Mouse (Mus musculus): ENCODE measurements at regions not wholly inside any gene's neighbourhood (a gene's known extent, or its start where the extent isn't known, plus 50 kb on each side); places are given as distances from the start of the nearest gene placed in this dataset.

- H3K4me2 ChIP-seq (ENCODE audit: low read depth, low read length) = no peak overlapping the region
- H3K36me3 ChIP-seq (ENCODE audit: control insufficient read depth, insufficient read depth) = no peaks in the 10 kb centered on the region
- H3K4me3 ChIP-seq (ENCODE audit: low read depth, low read length) = no peak overlapping the region
- H3K9me3 ChIP-seq (replicated peaks; ENCODE audit: control insufficient read depth, low read length) = no peaks in the 10 kb centered on the region
- no peaks in the 10 kb centered on the region for H3K27me3 ChIP-seq (ENCODE audit: control insufficient read depth, insufficient read depth, low read depth, low read length)
- no peaks in the 10 kb centered on the region for H3K4me1 ChIP-seq (ENCODE audit: control insufficient read depth, low read depth, low read length)
- H3K9ac ChIP-seq (ENCODE audit: low read depth, low read length) = no peak overlapping the region
- ATAC-seq (ENCODE audit: low read depth) = no peak
- 21% methylated on average over 9 of the region's 9 CpGs for WGBS (ENCODE audit: insufficient replicate concordance)
- no peak overlapping the region for H3K27ac ChIP-seq (ENCODE audit: low read length)
Measured at GRCm38 (mm10) chr2:106431637-106432199, 261.4 kb upstream of the Mpped2 start.

GRCm38 (mm10) chr2:106436136-106436535, 256.9 kb upstream of the Mpped2 start:
- ATAC-seq (ENCODE audit: low read depth) = no peak
- H3K4me2 ChIP-seq (ENCODE audit: low read depth, low read length) = no peak overlapping the region
- H3K36me3 ChIP-seq (ENCODE audit: control insufficient read depth, insufficient read depth) = no peaks in the 10 kb centered on the region
- H3K4me1 ChIP-seq (ENCODE audit: control insufficient read depth, low read depth, low read length) = no peaks in the 10 kb centered on the region
- H3K4me3 ChIP-seq (ENCODE audit: low read depth, low read length) = no peak overlapping the region
- WGBS (ENCODE audit: insufficient replicate concordance) = 56% methylated on average over 2 of the region's 2 CpGs
- no peak overlapping the region for H3K27ac ChIP-seq (ENCODE audit: low read length)
- H3K27me3 ChIP-seq (ENCODE audit: control insufficient read depth, insufficient read depth, low read depth, low read length) = no peaks in the 10 kb centered on the region
- H3K9me3 ChIP-seq (replicated peaks; ENCODE audit: control insufficient read depth, low read length) = no peaks in the 10 kb centered on the region
- H3K9ac ChIP-seq (ENCODE audit: low read depth, low read length) = no peak overlapping the region

GRCm38 (mm10) chr2:106454310-106454974, 238.6 kb upstream of the Mpped2 start:
- H3K4me2 ChIP-seq (ENCODE audit: low read depth, low read length) = no peak overlapping the region
- no peaks in the 10 kb centered on the region for H3K9me3 ChIP-seq (replicated peaks; ENCODE audit: control insufficient read depth, low read length)
- no peaks in the 10 kb centered on the region for H3K36me3 ChIP-seq (ENCODE audit: control insufficient read depth, insufficient read depth)
- no peaks in the 10 kb centered on the region for H3K27me3 ChIP-seq (ENCODE audit: control insufficient read depth, insufficient read depth, low read depth, low read length)
- H3K4me3 ChIP-seq (ENCODE audit: low read depth, low read length) = no peak overlapping the region
- no peak for ATAC-seq (ENCODE audit: low read depth)
- no peak overlapping the region for H3K9ac ChIP-seq (ENCODE audit: low read depth, low read length)
- WGBS (ENCODE audit: insufficient replicate concordance) = 52% methylated on average over 7 of the region's 7 CpGs
- H3K27ac ChIP-seq (ENCODE audit: low read length) = no peak overlapping the region
- no peaks in the 10 kb centered on the region for H3K4me1 ChIP-seq (ENCODE audit: control insufficient read depth, low read depth, low read length)

DNA sequence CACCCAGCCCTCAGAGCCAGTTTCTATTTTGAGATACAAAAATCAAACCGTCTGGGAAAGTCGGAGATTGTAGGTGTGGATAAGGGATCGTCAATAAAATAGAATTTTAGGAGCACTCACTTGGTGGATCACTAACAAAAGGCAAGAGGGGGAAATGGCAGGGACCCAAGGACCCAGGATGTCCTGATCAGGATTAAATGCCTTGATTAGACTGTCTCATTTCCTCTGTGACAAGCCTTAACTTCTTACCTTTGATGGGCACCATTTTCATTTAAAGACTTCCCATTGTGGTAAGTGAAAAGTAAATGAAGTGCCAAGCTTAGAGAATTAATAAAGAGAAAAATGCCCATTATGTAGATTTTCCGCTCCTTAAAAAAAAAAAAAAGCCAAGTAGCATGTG, 238.0 kb upstream of the Mpped2 start:
- WGBS (ENCODE audit: insufficient replicate concordance) = 65% methylated on average over 4 of the region's 4 CpGs
- H3K4me3 ChIP-seq (ENCODE audit: low read depth, low read length) = no peak overlapping the region
- H3K4me1 ChIP-seq (ENCODE audit: control insufficient read depth, low read depth, low read length) = no peaks in the 10 kb centered on the region
- no peaks in the 10 kb centered on the region for H3K27me3 ChIP-seq (ENCODE audit: control insufficient read depth, insufficient read depth, low read depth, low read length)
- no peaks in the 10 kb centered on the region for H3K9me3 ChIP-seq (replicated peaks; ENCODE audit: control insufficient read depth, low read length)
- no peak for ATAC-seq (ENCODE audit: low read depth)
- no peaks in the 10 kb centered on the region for H3K36me3 ChIP-seq (ENCODE audit: control insufficient read depth, insufficient read depth)
- no peak overlapping the region for H3K27ac ChIP-seq (ENCODE audit: low read length)
- no peak overlapping the region for H3K4me2 ChIP-seq (ENCODE audit: low read depth, low read length)
- no peak overlapping the region for H3K9ac ChIP-seq (ENCODE audit: low read depth, low read length)

DNA sequence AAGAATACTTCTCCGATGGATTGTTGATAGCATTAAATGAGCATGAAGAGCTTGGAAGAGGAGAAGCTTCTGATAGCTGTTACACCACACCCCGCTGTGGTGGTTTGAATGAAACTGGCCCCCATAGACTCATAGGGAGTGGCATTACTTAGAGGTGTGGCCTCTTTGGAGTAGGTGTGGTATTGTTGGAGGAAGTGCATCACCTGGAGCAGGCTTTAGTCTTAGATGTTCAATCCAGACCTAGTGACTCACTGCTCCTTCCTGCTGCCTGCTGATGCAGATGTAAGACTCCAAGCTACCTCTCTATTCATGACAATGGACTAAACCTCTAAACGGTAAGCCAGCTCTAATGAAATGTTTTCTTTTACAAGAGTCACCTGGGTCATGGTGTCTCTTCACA, 237.1 kb upstream of the Mpped2 start:
- ATAC-seq (ENCODE audit: low read depth) = no peak
- Histone ChIP-seq H3K9me3 (replicated peaks; ENCODE audit: control insufficient read depth, low read length) (no peaks in the 10 kb centered on the region), H3K4me2 (ENCODE audit: low read depth, low read length) (no peak overlapping the region), H3K9ac (ENCODE audit: low read depth, low read length) (no peak overlapping the region), H3K27me3 (ENCODE audit: control insufficient read depth, insufficient read depth, low read depth, low read length) (no peaks in the 10 kb centered on the region), H3K4me3 (ENCODE audit: low read depth, low read length) (no peak overlapping the region), H3K4me1 (ENCODE audit: control insufficient read depth, low read depth, low read length) (no peaks in the 10 kb centered on the region), H3K27ac (ENCODE audit: low read length) (no peak overlapping the region), H3K36me3 (ENCODE audit: control insufficient read depth, insufficient read depth) (no peaks in the 10 kb centered on the region)
- 68% methylated on average over 3 of the region's 3 CpGs for WGBS (ENCODE audit: insufficient replicate concordance)

DNA sequence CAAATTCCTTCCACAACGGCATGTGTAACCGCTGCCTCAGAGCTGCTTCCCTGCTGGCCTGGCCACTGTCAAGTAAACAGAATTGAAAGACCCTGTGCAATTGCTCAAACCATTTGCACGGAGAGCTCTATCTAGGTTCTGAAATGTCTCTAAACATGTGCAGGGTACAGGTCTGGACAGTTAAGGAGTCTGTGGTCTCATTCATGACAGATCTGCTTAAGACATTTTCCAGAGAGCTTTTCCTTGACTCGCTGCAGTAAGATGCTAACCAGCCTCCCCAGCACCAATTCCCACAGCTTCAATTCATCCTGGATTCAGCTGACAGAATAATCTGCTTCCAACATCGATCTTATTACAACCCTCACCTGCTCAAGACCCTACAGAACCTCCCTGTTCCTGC, 235.1 kb upstream of the Mpped2 start:
- no peak for ATAC-seq (ENCODE audit: low read depth)
- Histone ChIP-seq H3K4me3 (ENCODE audit: low read depth, low read length) (no peak overlapping the region), H3K9ac (ENCODE audit: low read depth, low read length) (no peak overlapping the region), H3K9me3 (replicated peaks; ENCODE audit: control insufficient read depth, low read length) (no peaks in the 10 kb centered on the region), H3K27ac (ENCODE audit: low read length) (no peak overlapping the region), H3K27me3 (ENCODE audit: control insufficient read depth, insufficient read depth, low read depth, low read length) (no peaks in the 10 kb centered on the region), H3K4me2 (ENCODE audit: low read depth, low read length) (no peak overlapping the region), H3K36me3 (ENCODE audit: control insufficient read depth, insufficient read depth) (no peaks in the 10 kb centered on the region), H3K4me1 (ENCODE audit: control insufficient read depth, low read depth, low read length) (no peaks in the 10 kb centered on the region)
- 62% methylated on average over 5 of the region's 5 CpGs for WGBS (ENCODE audit: insufficient replicate concordance)

- Histone ChIP-seq H3K4me2 (ENCODE audit: low read depth, low read length) (no peak overlapping the region), H3K9ac (ENCODE audit: low read depth, low read length) (no peak overlapping the region), H3K27ac (ENCODE audit: low read length) (no peak overlapping the region), H3K4me1 (ENCODE audit: control insufficient read depth, low read depth, low read length) (no peaks in the 10 kb centered on the region), H3K9me3 (replicated peaks; ENCODE audit: control insufficient read depth, low read length) (no peaks in the 10 kb centered on the region), H3K4me3 (ENCODE audit: low read depth, low read length) (no peak overlapping the region), H3K27me3 (ENCODE audit: control insufficient read depth, insufficient read depth, low read depth, low read length) (no peaks in the 10 kb centered on the region), H3K36me3 (ENCODE audit: control insufficient read depth, insufficient read depth) (no peaks in the 10 kb centered on the region)
- WGBS (ENCODE audit: insufficient replicate concordance) = 49% methylated on average over 8 of the region's 8 CpGs
- ATAC-seq (ENCODE audit: low read depth) = no peak
Measured at GRCm38 (mm10) chr2:106461021-106461420, 232.0 kb upstream of the Mpped2 start.

GRCm38 (mm10) chr2:106461490-106461889, 231.6 kb upstream of the Mpped2 start:
- Histone ChIP-seq H3K4me3 (ENCODE audit: low read depth, low read length) (no peak overlapping the region), H3K4me1 (ENCODE audit: control insufficient read depth, low read depth, low read length) (no peaks in the 10 kb centered on the region), H3K9me3 (replicated peaks; ENCODE audit: control insufficient read depth, low read length) (no peaks in the 10 kb centered on the region), H3K4me2 (ENCODE audit: low read depth, low read length) (no peak overlapping the region), H3K36me3 (ENCODE audit: control insufficient read depth, insufficient read depth) (no peaks in the 10 kb centered on the region), H3K9ac (ENCODE audit: low read depth, low read length) (no peak overlapping the region), H3K27me3 (ENCODE audit: control insufficient read depth, insufficient read depth, low read depth, low read length) (no peaks in the 10 kb centered on the region), H3K27ac (ENCODE audit: low read length) (no peak overlapping the region)
- ATAC-seq (ENCODE audit: low read depth) = no peak
- 22% methylated on average over 7 of the region's 7 CpGs for WGBS (ENCODE audit: insufficient replicate concordance)

- no peak overlapping the region for H3K4me2 ChIP-seq (ENCODE audit: low read depth, low read length)
- no peak overlapping the region for H3K9ac ChIP-seq (ENCODE audit: low read depth, low read length)
- no peak overlapping the region for H3K27ac ChIP-seq (ENCODE audit: low read length)
- H3K4me3 ChIP-seq (ENCODE audit: low read depth, low read length) = no peak overlapping the region
- H3K36me3 ChIP-seq (ENCODE audit: control insufficient read depth, insufficient read depth) = no peaks in the 10 kb centered on the region
- no peaks in the 10 kb centered on the region for H3K27me3 ChIP-seq (ENCODE audit: control insufficient read depth, insufficient read depth, low read depth, low read length)
- no peaks in the 10 kb centered on the region for H3K4me1 ChIP-seq (ENCODE audit: control insufficient read depth, low read depth, low read length)
- no peak for ATAC-seq (ENCODE audit: low read depth)
- no peaks in the 10 kb centered on the region for H3K9me3 ChIP-seq (replicated peaks; ENCODE audit: control insufficient read depth, low read length)
- 38% methylated on average over 12 of the region's 12 CpGs for WGBS (ENCODE audit: insufficient replicate concordance)
Measured at GRCm38 (mm10) chr2:106461973-106462637, 231.0 kb upstream of the Mpped2 start.

Data from liver, embryonic 16.5 days (tissue).